Mouse (Mus musculus): ENCODE data around the gene Uqcrc1. TPM values are rescaled to one million over a fixed set of nuclear protein-coding genes. Genes with fewer than 3 reads are reported as not detected.

The Uqcrc1 gene
- 1,000 to 10,000 TPM; 1,091 to 1,107 TPM for total RNA-seq (2021)
- long read RNA-seq, experiment 1, transcript Uqcrc1-201 (13 exons, 1,653 nt), result major isoform, 2,716 of 2,923 reads
- long read RNA-seq, experiment 1, partial matches to known transcripts, result 131 of 2,923 reads
- long read RNA-seq, experiment 1, other reads (novel, unspliced or antisense), result 76 of 2,923 reads
- long read RNA-seq, experiment 2, transcript Uqcrc1-201 (13 exons, 1,653 nt), result major isoform, 3,132 of 3,348 reads
- long read RNA-seq, experiment 2, partial matches to known transcripts, result 156 of 3,348 reads
- long read RNA-seq, experiment 2, other reads (novel, unspliced or antisense), result 60 of 3,348 reads

DNA sequence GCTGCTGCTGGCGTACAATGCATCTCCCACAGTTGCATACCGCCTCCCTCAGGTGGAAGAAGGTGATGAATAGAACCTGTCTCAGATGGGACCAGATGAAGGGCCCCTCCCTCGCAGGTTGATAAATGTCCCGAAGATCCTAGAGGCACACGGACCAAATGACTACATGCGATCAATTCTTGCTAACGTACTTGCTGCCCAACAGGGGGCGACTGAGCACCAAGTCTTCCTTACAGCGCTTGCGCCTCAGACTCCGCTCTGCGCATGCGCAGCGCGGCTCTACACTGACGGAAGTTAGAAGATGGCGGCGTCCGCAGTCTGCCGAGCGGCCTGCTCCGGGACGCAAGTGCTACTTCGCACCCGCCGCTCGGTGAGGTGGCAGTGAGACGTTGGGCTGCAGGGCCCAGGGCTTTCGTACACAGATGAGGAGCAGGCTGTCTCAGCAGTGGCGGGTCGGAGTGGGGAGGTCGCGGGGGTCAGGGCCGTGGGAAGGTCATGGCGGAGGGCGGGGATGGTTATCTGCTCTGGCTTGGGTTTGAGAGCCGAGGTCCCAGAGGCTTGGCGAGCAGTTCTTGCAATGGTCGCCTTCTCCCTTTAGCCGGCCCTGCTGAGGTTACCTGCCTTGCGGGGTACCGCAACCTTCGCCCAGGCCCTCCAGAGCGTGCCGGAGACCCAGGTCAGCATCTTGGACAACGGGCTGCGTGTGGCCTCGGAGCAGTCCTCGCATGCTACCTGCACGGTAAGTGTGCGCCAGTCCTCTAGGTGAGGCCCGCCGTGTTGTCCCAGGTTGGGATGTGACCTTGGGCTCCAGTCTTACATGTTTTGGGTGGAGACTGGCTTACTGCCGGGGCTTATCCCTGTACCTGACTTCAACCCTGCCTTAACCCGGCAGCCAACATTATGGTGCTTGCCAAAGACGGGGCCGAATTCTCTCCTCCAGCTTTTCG is at the start of gene Uqcrc1:
Gene Uqcrc1 (plus strand): TSS at position 216 of the 947 bp plus-strand sequence.
- DNase-seq, result peak; percentile 91

DNA sequence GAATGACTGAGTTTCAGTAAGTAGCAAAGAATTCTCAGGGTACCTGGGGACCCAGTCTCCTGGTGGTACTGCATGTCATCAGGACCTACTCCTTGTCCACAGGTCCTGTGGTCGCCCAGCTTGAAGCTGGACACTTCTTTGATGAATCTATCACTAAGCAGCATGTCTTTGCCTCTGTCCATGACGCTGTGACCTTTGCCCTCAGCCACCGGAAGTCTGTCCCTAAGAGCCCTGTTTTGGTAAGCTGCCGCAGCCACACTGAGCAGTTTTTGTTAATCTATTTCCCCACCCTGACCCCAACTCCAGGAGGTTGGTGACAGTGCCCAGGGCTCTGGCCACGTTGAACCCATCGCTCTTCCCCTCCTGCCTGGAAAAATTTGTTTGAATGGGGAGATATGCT is 24.1 kb upstream of the Uqcrc1 start:
- no peak for DNase-seq

DNA sequence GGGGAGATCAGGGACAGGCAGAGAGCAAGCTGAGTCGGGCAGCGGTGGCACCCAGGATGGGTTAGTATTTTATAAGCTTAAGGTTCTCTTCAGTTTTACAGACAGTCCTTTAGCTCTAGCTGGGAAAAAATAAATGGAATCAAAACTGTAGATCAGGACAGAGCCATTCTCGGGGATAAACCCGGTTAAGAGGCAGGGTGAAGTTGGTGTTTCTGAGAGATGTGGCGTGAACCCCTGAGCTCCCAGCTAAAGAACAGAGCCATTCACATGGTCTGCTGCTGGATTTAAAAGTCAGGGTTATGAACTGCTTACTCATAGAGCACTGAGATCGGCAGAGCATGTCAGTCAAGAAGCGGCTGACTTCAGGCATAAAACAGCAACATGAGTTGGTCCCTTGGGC is 23.3 kb upstream of the Uqcrc1 start:
- DNase-seq, result no peak

DNA sequence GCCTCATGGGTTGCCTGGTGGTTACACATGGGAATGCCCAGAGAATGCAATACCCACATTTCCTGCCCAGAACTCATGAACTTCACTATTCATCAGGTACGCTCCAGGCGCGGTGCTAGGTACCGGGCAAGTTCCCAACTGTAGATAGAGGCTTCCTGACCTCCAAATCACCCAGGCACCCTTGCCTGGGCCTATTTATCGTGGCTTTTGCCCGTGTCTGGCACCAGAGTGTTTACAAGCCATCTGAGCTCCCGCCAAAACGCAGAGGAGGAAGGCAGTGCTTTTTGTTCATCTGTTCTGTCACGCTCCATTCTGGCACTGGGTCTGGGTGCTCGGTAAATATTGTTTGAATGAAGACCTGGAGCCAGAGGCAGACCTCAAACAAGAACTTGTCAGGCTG is 22.8 kb upstream of the Uqcrc1 start:
- DNase-seq, result no peak

DNA sequence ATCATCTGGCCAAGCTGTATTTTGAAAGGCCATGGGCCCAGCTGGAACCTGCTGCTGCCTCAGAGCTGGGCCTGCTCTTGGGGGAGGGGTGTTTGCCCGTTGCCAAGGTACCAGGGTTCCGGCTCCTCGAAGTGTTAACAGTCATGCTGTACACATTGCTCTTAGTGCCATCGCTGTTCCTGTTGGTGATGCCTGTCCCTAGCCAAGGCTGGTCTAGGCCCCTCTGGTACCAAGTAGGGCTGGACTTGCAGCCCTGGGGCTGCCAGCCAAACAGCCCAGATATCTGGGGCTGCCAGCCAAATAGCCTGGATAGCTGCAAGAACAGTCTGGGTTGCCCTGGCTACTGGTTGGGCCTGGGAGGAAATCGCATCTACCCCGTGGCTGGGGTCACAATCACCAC is 21.9 kb upstream of the Uqcrc1 start, which contains the start of gene Tmem89:
Gene Tmem89 (plus strand): TSS at position 129 of the 400 bp plus-strand sequence.
- no peak for DNase-seq

DNA sequence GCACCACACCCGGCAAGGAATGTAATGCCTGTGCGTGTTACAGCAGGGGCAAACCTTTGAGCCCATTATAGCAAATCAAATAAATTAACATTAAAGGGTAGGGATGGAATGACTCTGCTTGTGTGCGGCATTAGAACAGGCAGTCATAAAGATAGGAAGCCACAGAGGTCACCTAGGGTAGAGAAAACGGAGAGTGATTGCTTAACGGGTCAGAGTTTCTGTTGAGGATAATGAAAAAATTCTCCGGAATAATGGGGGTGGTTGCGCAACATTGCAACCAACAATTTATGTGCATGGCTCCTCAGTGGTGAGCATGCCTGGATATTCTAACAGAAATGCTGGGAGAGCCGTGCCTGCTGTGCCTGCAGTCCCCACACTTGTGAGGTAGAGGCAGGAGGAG is 10.5 kb upstream of the Uqcrc1 start:
- DNase-seq, result no peak

DNA sequence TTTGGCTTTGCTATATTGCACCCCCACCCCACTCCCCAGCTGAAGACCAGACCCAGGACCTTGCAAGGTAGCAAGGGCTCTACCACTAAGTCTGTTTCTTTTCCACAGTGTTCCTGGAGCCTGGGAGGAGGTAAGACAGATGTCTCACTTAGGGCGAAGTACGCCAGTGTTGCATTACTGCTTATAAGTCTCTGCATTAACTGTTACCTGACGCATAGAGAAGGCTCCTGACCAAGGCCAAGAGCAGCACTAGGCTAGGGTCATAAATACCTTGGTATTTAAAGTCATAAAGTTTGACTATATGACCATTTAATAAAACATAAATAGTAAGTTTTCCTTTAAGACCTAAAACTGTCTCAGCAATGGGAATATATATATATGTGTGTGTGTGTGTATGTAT is 8.0 kb upstream of the Uqcrc1 start:
- DNase-seq, result no peak

DNA sequence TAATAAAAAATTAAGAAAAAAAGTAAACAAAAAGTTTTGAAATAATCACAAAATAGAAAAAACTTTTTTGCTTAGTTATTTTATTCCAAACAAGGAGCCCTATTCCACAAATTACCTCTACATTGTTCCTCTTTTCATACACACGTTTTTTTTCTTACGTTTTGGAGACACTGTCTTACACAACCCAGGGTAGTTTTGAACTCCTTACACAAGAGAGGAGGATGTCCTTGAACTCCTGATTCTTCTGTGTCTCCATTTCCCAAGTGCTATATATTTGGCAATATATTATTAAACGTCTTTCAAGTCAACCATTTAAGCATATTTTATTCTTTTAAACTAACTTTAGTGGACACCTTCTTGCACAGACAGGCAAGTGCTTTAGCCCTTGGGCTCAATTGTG is 442 bp upstream of the Uqcrc1 start:
- DNase-seq, result no peak

DNA sequence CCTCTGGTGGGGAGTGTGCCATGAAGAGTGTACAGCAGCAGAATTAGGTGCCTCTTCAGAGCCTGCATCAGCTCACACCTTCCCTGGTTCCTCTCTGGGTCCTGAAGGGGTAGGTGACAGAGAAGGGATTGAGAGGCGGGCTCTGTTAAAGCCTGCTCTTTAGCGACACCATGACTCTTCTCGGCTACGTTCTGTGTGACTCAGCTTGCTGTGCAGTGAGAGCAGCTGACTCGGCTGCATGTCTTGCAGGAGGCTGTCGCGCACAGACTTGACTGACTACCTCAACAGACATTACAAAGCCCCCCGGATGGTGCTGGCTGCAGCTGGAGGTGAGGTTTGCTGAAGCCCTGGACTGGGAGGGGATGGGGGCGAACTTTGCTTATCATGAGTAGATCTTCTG is 8.7 kb downstream of the Uqcrc1 start:
- no peak for DNase-seq

DNA sequence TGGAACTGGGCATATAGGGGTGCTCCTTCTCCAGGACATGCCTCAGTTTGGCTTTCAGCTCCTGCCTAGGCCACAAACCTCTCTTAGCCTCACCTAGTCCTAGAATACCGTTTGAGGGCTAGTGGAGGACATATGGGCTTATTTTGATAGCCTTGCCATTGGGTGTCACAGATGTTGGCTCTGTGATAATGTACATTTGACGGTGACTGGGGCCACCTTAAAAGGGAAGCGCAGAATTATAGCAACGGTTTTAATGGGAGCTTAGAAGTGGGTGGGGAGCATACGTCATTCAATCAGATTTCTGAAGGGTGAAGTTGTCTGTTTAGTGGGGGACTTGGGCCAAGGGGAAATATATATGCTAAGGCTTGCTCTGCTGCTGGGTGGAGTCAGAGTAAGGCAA is 9.2 kb downstream of the Uqcrc1 start:
- no peak for DNase-seq

DNA sequence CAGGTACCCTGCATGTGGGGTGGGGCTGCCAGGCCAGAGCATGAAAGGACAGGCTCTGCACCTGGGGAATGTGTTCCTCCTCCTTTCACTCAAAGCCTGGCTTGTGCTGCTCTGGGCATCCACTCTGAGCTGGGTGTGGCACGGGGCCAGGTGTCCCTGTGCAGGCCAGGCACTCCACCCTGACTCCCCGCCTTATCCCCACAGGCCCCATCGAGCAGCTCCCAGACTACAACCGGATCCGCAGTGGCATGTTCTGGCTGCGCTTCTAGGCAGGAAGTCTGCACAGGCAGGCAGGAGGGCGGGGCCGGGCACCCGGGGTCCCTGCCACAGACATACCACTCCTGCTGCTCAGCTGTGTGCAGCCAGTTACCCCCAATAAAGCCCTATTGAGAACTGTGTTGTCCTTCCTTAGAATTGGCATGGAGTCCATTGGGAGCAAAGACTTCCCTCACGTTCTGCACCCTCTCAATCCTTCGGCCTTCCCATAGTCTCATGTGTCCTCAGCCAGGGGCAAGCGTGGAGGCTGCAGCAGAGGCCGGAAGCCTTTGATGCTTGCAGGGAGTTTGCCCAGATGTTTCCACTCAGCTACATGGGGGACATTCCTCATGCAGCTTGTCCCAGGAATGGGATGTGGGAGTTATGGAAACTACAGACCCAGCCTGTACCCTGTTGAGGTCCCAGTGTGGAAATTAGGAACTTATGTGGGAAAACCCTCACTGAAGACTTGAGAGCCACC is 13.0 kb downstream of the Uqcrc1 start:
- peak; percentile 70 for DNase-seq

DNA sequence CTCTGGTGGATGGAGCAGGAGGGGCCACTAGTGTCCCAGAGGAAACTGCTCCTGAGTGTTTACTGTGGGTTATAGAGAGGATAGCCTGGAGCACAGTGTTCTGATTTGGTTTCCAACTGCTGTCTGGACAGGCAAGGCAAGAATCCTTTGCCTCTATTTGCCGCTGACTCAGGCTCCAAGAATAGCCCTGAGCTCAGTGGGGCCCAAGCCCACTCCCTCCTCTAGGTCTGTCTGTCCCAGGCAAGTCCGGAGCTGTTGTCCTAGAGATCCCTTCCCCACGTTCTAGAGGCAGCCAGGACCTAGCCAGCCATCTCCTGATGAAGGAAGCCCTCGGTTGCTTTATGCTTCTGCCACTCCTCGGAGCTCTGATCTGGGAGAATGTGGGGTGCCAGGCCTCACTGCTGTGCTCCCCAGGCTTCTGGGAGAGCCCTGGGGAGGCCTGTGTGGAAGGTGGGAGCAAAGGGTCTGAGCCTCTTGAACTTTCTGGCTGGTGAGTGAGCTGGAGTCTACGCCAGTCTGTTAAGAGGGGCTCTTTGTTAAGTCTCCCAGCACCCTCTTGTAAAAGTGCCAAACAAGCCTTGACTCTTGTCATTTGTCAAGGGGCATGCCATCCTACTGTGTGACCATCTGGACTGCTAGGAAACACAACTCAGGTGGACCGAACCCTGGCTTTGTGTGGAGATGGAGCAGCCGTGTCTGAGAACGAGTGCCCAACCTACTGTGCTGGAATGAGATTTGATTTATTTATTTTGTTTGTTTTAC is 13.7 kb downstream of the Uqcrc1 start:
- peak; percentile 58 for DNase-seq

DNA sequence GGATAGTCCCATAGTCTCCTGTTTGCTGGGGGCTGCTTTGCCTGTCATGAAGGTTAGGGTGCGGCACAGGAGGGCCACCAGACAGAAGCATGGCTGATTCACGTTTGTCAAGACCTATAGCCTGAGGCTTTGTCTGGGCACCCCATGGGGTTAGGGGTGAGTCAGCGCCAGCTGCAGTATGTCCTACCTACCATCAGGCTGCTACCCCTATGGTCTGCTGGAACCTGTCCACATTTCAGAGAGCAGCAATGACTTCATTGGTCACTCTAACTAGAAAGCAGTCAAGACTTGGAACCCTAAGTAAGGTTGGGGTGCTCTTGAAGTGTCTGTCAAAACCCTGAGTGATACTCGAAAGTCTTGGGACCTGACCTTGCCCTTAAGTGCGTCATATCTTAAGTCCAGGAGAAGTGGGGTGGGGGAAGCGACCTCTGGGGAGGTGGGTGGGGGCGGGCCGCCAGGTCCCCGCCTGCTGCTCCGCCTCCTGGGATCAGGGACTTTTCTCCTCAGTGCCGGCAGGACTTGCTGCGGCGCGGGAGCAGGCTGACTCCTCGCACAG is 16.7 kb downstream of the Uqcrc1 start, which contains the start of gene Col7a1:
Gene Col7a1 (plus strand): TSS at position 506 of the 556 bp plus-strand sequence.
- no peak for DNase-seq

DNA sequence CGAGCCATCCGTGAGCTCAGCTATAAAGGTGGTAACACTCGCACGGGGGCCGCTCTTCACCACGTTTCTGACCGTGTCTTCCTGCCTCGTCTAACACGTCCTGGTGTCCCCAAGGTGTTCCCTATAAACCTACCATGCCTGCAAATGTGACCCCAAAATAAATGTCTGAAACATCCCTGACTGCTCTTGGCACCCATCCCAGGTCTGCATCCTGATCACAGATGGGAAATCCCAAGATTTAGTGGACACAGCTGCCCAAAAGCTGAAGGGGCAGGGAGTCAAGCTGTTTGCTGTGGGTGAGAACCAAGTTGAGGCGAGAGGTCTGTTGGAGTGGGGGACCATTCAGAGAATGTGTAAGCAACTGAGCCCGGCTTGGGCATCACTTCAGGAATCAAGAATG is 18.8 kb downstream of the Uqcrc1 start:
- no peak for DNase-seq

DNA sequence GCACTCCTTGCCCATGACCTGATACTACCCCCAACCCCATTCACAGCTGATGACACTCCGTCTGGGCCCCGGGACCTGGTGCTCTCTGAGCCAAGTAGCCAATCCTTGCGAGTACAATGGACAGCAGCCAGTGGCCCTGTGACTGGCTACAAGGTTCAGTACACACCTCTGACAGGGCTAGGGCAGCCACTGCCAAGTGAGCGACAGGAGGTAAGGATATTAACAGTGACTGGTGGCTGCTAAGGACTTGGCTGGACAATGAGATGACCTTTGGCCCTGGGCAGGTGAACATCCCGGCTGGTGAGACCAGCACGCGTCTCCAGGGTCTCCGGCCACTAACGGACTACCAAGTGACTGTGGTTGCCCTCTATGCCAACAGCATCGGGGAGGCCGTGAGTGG is 19.4 kb downstream of the Uqcrc1 start:
- no peak for DNase-seq

DNA sequence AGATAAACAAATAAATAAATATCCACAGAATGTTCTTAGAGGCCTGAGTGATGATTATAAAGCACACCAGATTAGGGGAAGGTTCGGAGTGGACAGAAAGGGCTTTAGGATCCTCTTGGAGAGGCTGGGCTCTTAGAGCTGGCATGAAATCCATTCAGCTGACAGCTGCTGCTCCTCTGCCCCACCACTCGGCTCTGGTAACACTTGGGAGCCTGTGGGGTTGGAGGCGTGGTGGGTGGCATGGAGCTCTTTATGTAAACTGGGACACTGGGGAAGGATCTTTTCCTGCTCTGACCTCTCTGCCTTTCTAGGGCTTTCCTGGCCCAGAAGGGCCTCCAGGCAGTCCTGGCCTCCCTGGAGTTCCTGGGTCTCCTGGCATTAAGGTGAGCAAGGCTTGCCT is 27.1 kb downstream of the Uqcrc1 start:
- DNase-seq, result no peak

DNA sequence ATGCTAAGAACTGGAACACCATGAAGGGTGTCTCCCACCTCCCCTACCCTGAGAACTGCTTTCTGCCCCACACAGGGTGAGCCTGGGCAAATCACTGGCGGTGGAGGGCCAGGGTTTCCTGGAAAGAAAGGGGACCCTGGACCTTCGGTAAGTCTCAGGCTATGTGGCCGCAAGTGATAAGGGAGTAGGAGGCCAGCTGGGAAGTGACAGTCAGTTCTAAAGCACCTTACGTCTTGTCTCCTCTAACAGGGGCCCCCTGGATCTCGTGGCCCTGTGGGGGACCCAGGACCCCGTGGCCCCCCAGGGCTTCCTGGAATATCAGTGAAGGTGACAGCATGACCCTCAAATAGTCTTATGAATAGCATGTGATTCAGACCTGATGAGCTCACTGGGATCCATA is 27.9 kb downstream of the Uqcrc1 start:
- no peak for DNase-seq

DNA sequence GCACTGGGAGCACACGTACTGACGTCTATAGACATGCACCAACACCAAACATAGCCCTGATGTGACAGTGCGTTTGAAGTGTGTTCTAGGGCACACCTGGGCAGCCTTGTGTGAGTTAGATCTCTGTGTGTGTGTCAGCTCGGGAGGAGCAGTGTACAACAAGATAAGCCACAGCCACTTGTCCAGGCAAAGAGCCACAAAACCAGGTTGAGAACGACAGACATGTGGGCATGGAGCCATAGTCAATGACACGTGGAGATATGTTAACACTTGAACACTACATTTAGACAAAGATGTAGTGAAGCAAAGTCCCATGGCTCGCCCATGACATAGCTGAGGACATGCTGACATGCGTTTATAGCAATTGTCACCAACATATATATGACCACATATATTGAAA is 34.2 kb downstream of the Uqcrc1 start:
- no peak for DNase-seq

DNA sequence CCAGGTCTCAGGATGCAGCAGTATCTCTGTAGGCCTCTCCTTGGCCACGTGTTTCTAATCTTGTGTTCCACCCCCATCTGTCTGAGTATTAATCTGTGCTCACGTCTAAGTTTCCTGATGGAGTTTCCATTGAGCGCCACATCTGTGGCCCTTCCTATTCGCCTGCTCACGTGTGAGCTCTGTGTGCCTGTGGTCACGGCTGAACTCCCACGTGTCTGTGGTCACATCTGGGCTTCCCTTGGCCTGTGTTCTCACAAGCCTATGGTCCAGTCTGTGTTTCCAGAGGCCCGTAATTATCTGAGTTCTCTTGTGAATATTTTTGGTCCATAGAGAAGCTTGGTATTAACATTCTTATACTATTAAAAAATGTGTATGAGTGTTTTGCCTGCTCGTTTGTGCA is 40.0 kb downstream of the Uqcrc1 start:
- no peak for DNase-seq

DNA sequence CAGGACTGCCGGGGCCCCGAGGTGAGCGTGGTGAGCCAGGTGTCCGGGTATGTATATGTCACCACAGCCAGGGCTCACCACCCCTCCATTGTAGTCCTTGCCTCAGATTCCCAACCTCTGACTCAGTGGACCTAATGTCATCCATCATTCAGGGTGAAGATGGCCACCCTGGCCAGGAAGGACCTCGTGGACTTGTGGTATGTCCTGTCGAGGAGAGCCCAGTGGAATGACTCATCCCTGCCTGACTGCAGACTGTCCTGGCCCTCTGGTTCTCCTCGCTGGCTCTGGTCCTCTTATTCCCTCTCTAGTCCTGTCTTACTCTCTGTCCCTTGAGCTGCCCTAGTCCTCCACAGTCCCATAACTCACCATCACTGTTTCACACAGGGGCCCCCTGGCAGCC is 41.5 kb downstream of the Uqcrc1 start:
- no peak for DNase-seq

DNA sequence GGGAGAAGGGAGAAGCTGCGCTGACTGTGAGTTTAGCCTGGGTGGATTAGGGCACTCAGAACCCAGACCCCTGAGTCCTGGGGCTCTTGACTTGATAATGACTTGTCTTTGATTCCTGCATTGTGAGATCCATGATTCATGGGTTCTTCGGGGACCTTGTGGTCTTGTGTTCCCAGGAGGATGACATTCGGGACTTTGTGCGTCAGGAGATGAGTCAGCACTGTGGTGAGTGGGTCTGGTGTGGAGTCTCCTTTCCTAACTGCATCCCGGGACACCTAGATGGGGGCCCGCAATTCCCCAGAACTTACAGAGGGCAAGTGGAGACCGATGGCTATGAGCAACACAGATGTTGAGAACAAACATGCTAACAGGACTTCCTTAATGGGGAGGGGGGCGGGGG is 46.1 kb downstream of the Uqcrc1 start:
- DNase-seq, result no peak

DNA sequence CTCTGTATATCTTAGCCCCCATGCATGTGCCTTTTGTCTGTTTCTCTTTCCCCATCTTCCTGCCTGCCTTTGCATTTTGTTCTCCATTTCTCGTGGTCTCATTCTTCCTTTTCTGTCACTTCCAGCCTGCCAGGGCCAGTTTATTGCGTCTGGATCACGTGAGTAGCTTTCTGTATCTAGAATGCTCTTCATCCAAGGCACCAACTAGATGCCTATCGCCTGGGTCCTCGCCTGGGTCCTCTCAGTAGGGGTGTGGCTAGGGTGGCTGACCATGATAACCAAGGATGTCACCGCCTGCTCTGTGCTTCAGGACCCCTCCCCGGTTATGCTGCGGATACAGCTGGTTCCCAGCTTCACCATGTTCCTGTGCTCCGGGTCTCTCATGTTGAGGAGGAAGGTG is 46.8 kb downstream of the Uqcrc1 start:
- no peak for DNase-seq
